Mouse (Mus musculus): ENCODE data around the gene Camta2. TPM values are rescaled to one million over a fixed set of nuclear protein-coding genes. Genes with fewer than 3 reads are reported as not detected.

Gene Camta2
- polyA plus RNA-seq (2017; shearing (Covaris generic)), result 10 to 100 TPM; 29.8 to 41.1 TPM

DNA sequence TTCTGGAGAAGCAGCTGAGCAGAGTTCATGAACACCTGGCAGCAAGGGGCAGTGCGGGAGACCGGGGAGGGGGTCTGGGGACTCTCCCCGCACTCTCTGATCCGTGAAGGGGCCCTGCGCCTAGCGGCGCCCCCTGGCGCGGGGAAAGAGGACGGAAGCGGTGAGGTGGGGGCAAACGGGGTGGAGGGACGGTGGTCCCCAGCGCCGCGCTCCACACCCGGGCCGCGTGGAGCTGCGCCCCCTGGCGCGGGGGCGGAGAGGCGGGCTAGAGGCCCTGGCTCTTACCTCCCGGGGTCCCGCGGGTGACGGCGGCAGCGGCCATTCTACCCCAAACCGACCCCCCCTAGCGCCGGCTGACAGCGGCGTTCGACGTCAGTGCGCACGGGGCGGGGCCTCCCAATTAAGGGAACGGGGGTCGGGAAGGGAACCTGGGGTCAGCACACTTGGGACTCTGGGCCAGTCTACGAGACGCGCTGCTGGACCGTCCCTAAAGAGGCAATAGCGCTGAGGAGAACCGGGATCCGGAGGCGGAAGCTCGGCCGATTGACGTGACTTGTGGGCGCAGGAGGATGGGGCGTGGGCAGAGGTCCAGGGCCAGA, at the start of gene Camta2:
TSS of gene Camta2 (minus strand) at position 505 of the 599 bp plus-strand sequence.

DNA sequence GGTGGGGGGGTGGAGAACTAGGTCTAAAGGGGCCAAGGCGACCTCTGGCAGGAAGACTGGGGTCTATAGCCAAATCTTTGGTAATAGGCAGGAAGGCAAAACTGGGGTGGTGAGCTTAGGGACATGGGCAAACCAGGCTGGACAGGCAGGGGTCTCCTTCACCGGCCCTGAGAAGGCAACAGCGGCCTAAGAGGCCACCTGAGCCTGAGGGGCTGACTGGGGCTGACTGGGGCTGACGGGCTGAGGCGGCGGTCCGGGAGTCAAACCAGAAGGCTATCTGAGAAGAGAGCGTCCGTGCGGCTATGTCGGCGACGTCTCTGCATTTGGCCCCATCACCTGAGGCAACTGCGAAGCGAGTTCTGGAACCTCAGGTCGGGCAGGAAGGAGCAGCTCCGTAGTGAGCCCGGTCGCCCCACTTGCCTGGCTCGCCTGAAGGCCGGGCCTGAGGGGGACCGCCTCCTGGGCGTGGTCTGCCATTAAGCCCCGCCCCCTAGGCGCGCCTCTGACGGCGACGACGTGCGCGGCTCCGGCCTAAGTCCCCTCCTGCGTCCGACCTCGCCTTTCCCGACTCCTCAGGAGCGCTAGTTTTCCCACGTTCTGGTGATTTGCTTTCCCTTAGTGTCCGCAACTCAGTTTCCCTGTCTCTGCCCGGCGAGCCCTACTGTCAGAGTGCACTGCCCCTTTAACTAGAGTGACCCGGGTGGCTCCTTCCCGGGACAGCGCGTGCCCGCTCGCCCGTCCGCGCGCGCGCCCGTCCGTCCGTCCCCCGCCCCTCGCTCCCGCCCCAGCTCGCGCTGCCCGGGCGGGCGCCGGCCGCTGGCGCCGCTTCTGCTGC, 12.0 kb upstream of the Camta2 start, which contains the start of the genes Inca1 and Kif1c:
TSS of gene Inca1 (minus strand) at position 434 of the 835 bp plus-strand sequence.
TSS of gene Kif1c (plus strand) at position 827 of the 835 bp plus-strand sequence.

GRCm38 (mm10) chr11:70668771-70669505, 19.0 kb downstream of the Camta2 start, which contains the start of gene Spag7:
Gene Spag7, minus strand, starts transcription at chr11:70669416.

DNA sequence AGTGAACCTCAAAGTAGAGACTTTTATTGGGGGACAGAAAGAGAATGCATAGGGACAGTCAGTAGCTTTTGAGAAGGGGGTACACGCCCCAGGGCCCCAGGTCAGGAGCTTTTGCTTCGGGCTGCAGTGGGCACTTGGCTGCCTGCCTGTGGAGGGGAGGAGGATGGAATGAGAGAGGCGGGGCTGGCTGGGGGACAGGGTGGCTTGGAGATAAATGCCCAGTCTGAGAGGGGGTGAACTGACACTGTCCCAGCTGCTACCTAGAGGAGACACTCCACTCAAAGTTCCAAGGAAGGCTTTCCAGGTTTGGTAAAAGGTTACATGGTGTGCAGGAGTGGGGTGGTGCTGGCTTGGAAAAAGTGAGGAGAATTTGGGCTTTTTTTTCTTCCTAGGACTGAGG, 30.9 kb downstream of the Camta2 start, which contains the start of gene Eno3:
TSS of gene Eno3 (plus strand) at position 239 of the 400 bp plus-strand sequence.

GRCm38 (mm10) chr11:70654198-70654922, 33.5 kb downstream of the Camta2 start, which contains the start of gene Pfn1:
Gene Pfn1, minus strand, starts transcription at chr11:70654644.

GRCm38 (mm10) chr11:70646691-70647650, 40.9 kb downstream of the Camta2 start, which contains the start of the genes Rnf167 and Slc25a11:
Gene Rnf167, plus strand, starts transcription at chr11:70647235.
Gene Slc25a11, minus strand, starts transcription at chr11:70647479.

GRCm38 (mm10) chr11:70638714-70639278, 49.1 kb downstream of the Camta2 start, which contains the start of gene Gp1ba:
Gene Gp1ba, plus strand, starts transcription at chr11:70639122.

Other genes starting within 250 kb of the Camta2 start
- 10 to 100 TPM; 74.9 to 86.6 TPM for gene Med11, start 236.2 kb downstream of the Camta2 start, polyA plus RNA-seq (2017; shearing (Covaris generic))
- gene Zmynd15, start 228.7 kb downstream of the Camta2 start, polyA plus RNA-seq (2017; shearing (Covaris generic)), result not detected
- gene Cxcl16, start 228.1 kb downstream of the Camta2 start, polyA plus RNA-seq (2017; shearing (Covaris generic)), result 1 to 10 TPM in 1 of 2 experiments, under 1 TPM in 1; 0.62 to 3.5 TPM
- gene Tm4sf5, start 182.9 kb downstream of the Camta2 start, polyA plus RNA-seq (2017; shearing (Covaris generic)), result 1 to 10 TPM; 1.9 to 3.4 TPM
- not detected for gene Vmo1, start 173.5 kb downstream of the Camta2 start, polyA plus RNA-seq (2017; shearing (Covaris generic))
- under 1 TPM in 1 of 2 experiments, not detected in 1; 0.52 TPM for gene Gltpd2, start 168.9 kb downstream of the Camta2 start, polyA plus RNA-seq (2017; shearing (Covaris generic))
- 100 to 1,000 TPM; 304 to 369 TPM for gene Psmb6, start 162.7 kb downstream of the Camta2 start, polyA plus RNA-seq (2017; shearing (Covaris generic))
- not detected for gene Gm40193, start 155.2 kb downstream of the Camta2 start, polyA plus RNA-seq (2017; shearing (Covaris generic))
- gene Pld2, start 148.0 kb downstream of the Camta2 start, polyA plus RNA-seq (2017; shearing (Covaris generic)), result 1 to 10 TPM; 2.3 to 3.0 TPM
- gene Mink1, start 125.2 kb downstream of the Camta2 start, polyA plus RNA-seq (2017; shearing (Covaris generic)), result 10 to 100 TPM; 14.6 to 17.0 TPM
- under 1 TPM in 1 of 2 experiments, not detected in 1; 0.26 TPM for gene 4930544D05Rik, start 72.3 kb downstream of the Camta2 start, polyA plus RNA-seq (2017; shearing (Covaris generic))
- gene Chrne, start 68.9 kb downstream of the Camta2 start, polyA plus RNA-seq (2017; shearing (Covaris generic)), result 1 to 10 TPM in 1 of 2 experiments, under 1 TPM in 1; 0.88 to 1.7 TPM
- under 1 TPM in 1 of 2 experiments, not detected in 1; 0.90 TPM for gene Gp1ba, start 49.0 kb downstream of the Camta2 start, polyA plus RNA-seq (2017; shearing (Covaris generic))
- 100 to 1,000 TPM; 284 to 341 TPM for gene Rnf167, start 40.9 kb downstream of the Camta2 start, polyA plus RNA-seq (2017; shearing (Covaris generic))
- gene Slc25a11, start 40.6 kb downstream of the Camta2 start, polyA plus RNA-seq (2017; shearing (Covaris generic)), result 100 to 1,000 TPM; 159 to 161 TPM
- gene Pfn1, start 33.5 kb downstream of the Camta2 start, polyA plus RNA-seq (2017; shearing (Covaris generic)), result 1,000 to 10,000 TPM; 4,890 to 5,701 TPM
- 10 to 100 TPM; 16.2 to 18.7 TPM for gene Eno3, start 30.9 kb downstream of the Camta2 start, polyA plus RNA-seq (2017; shearing (Covaris generic))
- 10 to 100 TPM; 76.6 to 85.5 TPM for gene Spag7, start 18.7 kb downstream of the Camta2 start, polyA plus RNA-seq (2017; shearing (Covaris generic))
- gene Inca1, start 12.1 kb upstream of the Camta2 start, polyA plus RNA-seq (2017; shearing (Covaris generic)), result under 1 TPM in 1 of 2 experiments, not detected in 1; 0.27 TPM
- 1 to 10 TPM; 2.6 to 3.9 TPM for gene Kif1c, start 12.4 kb upstream of the Camta2 start, polyA plus RNA-seq (2017; shearing (Covaris generic))
- 1 to 10 TPM; 7.3 to 7.5 TPM for gene Zfp3, start 76.1 kb upstream of the Camta2 start, polyA plus RNA-seq (2017; shearing (Covaris generic))
- under 1 TPM; 0.35 to 0.64 TPM for gene Scimp, start 124.5 kb upstream of the Camta2 start, polyA plus RNA-seq (2017; shearing (Covaris generic))
- 10 to 100 TPM; 35.0 to 39.0 TPM for gene Rabep1, start 156.7 kb upstream of the Camta2 start, polyA plus RNA-seq (2017; shearing (Covaris generic))

Measured in activated CD4-positive, CD25-positive, alpha-beta regulatory T cell (primary cell).